Mouse (Mus musculus) ES-Bruce4 (cell line): ENCODE measurements at regions not wholly inside any gene's neighbourhood (a gene's known extent, or its start where the extent isn't known, plus 50 kb on each side); places are given as distances from the start of the nearest gene placed in this dataset.

Experiments used
- H3K27ac ChIP-seq: 2 replicates; pipeline ENCODE4 v1.5.1; 2012; ENCODE audit warnings: low read length, inconsistent platforms; ENCODE audit not compliant: insufficient read depth
- H3K27me3 ChIP-seq: 2 replicates; pipeline ENCODE4 v1.6.1; 2012; ENCODE audit warnings: mild to moderate bottlenecking, low read length, inconsistent platforms; ENCODE audit not compliant: control insufficient read depth, poor library complexity, insufficient read depth, severe bottlenecking
- H3K36me3 ChIP-seq: 2 replicates; pipeline ENCODE4 v1.6.1; 2012; ENCODE audit warnings: inconsistent platforms, mild to moderate bottlenecking, low read length, moderate library complexity; ENCODE audit not compliant: control insufficient read depth, poor library complexity, insufficient read depth, severe bottlenecking
- H3K4me1 ChIP-seq: one replicate; pipeline ENCODE4 v1.8.1; 2011; ENCODE audit warnings: low read length; ENCODE audit not compliant: control insufficient read depth, insufficient read depth
- H3K4me3 ChIP-seq: 2 replicates; pipeline ENCODE4 v1.5.1; 2011; ENCODE audit warnings: low read depth, mild to moderate bottlenecking, low read length
- H3K9ac ChIP-seq: 2 replicates; pipeline ENCODE4 v1.6.1; 2012; ENCODE audit warnings: low read depth, mild to moderate bottlenecking, inconsistent platforms; ENCODE audit not compliant: poor library complexity, severe bottlenecking
- H3K9me3 ChIP-seq: replicated peaks from 2 replicates; pipeline ENCODE4 v1.6.1; 2012; ENCODE audit warnings: mild to moderate bottlenecking, low read length, inconsistent platforms; ENCODE audit not compliant: control insufficient read depth, poor library complexity, insufficient read depth, severe bottlenecking
- CTCF ChIP-seq: IDR thresholded peaks from one replicate; pipeline ENCODE4 v1.8.1; 2011; ENCODE audit warnings: low read depth, low read length
- EP300 ChIP-seq: IDR thresholded peaks from 2 replicates; pipeline ENCODE4 v1.6.1; 2011; ENCODE audit warnings: low read depth, low read length; ENCODE audit not compliant: insufficient read depth
- POLR2A ChIP-seq: IDR thresholded peaks from one replicate; pipeline ENCODE4 v1.8.1; 2011; ENCODE audit warnings: low read length; ENCODE audit not compliant: insufficient read depth

- Histone ChIP-seq H3K27ac (no peak overlapping the region), H3K27me3 (no peaks in the 10 kb centered on the region), H3K9me3 (no peaks in the 10 kb centered on the region), H3K9ac (no peak overlapping the region), H3K4me3 (no peak overlapping the region), H3K4me1 (no peaks in the 10 kb centered on the region), H3K36me3 (no peaks in the 10 kb centered on the region)
- TF ChIP-seq EP300 (no peak), CTCF (no peak), POLR2A (no peak)
Observed at GRCm38 (mm10) chr2:178643841-178644240, 213.5 kb downstream of the Cdh26 start.

- no peaks in the 10 kb centered on the region for H3K27me3 ChIP-seq
- TF ChIP-seq CTCF (no peak), POLR2A (no peak), EP300 (no peak)
- H3K9me3 ChIP-seq: no peaks in the 10 kb centered on the region
- H3K9ac ChIP-seq: no peak overlapping the region
- no peaks in the 10 kb centered on the region for H3K36me3 ChIP-seq
- H3K4me1 ChIP-seq: no peaks in the 10 kb centered on the region
- no peak overlapping the region for H3K4me3 ChIP-seq
- H3K27ac ChIP-seq: no peak overlapping the region
Observed at GRCm38 (mm10) chr2:178660071-178660470, 229.7 kb downstream of the Cdh26 start.

- Histone ChIP-seq H3K4me1 (no peaks in the 10 kb centered on the region), H3K9ac (no peak overlapping the region), H3K9me3 (no peaks in the 10 kb centered on the region), H3K36me3 (no peaks in the 10 kb centered on the region), H3K27ac (no peak overlapping the region), H3K27me3 (no peaks in the 10 kb centered on the region), H3K4me3 (no peak overlapping the region)
- TF ChIP-seq CTCF: no peak
- no peak for TF ChIP-seq EP300
- TF ChIP-seq POLR2A: no peak
Observed at GRCm38 (mm10) chr2:178662396-178662795, 232.1 kb downstream of the Cdh26 start.

- no peak overlapping the region for H3K27ac ChIP-seq
Observed at GRCm38 (mm10) chr2:178664977-178665376, 234.6 kb downstream of the Cdh26 start.

GRCm38 (mm10) chr2:178668451-178668850 is 238.1 kb downstream of the Cdh26 start:
- H3K9me3 ChIP-seq: no peaks in the 10 kb centered on the region
- no peak overlapping the region for H3K9ac ChIP-seq
- TF ChIP-seq EP300: no peak
- TF ChIP-seq POLR2A: no peak
- TF ChIP-seq CTCF: peak; percentile 55

More at GRCm38 (mm10) chr2:178664977-178665376, 234.6 kb downstream of the Cdh26 start:
- TF ChIP-seq CTCF (peak; percentile 83), EP300 (no peak), POLR2A (no peak)
- Histone ChIP-seq H3K9me3 (no peaks in the 10 kb centered on the region), H3K4me1 (no peaks in the 10 kb centered on the region), H3K27me3 (no peaks in the 10 kb centered on the region), H3K36me3 (no peaks in the 10 kb centered on the region), H3K4me3 (no peak overlapping the region), H3K9ac (no peak overlapping the region)

GRCm38 (mm10) chr2:178670952-178671351 is 240.6 kb downstream of the Cdh26 start:
- no peaks in the 10 kb centered on the region for H3K36me3 ChIP-seq
- no peak overlapping the region for H3K9ac ChIP-seq
- H3K4me3 ChIP-seq: no peak overlapping the region
- no peaks in the 10 kb centered on the region for H3K4me1 ChIP-seq
- H3K27ac ChIP-seq: no peak overlapping the region
- no peaks in the 10 kb centered on the region for H3K27me3 ChIP-seq
- TF ChIP-seq POLR2A (no peak), EP300 (no peak), CTCF (no peak)
- H3K9me3 ChIP-seq: no peaks in the 10 kb centered on the region

More at GRCm38 (mm10) chr2:178668451-178668850, 238.1 kb downstream of the Cdh26 start:
- Histone ChIP-seq H3K36me3 (no peaks in the 10 kb centered on the region), H3K27ac (no peak overlapping the region), H3K27me3 (no peaks in the 10 kb centered on the region), H3K4me3 (no peak overlapping the region), H3K4me1 (no peaks in the 10 kb centered on the region)
